Mouse (Mus musculus) neural tube, embryonic 14.5 days (tissue): ENCODE measurements around the gene Cfap43. TPM values are rescaled to one million over a fixed set of nuclear protein-coding genes. Genes with fewer than 3 reads are reported as not detected.

Experiments used
- ATAC-seq: fragments of 200-750 bp; cut with Nextera tagmentation; 2 replicates; pipeline ENCODE4 v1.8.0; 2017; ENCODE audit warnings: low read depth, mild to moderate bottlenecking, moderate TSS enrichment, moderate library complexity
- H3K27ac ChIP-seq: fragments of 300-500 bp; sonication (generic); 2 replicates; pipeline ENCODE4 v1.5.1; 2014; ENCODE audit warnings: low read depth, mild to moderate bottlenecking, control low read depth, low read length, moderate library complexity, mixed read lengths
- H3K27me3 ChIP-seq: fragments of 300-500 bp; sonication (generic); 2 replicates; pipeline ENCODE4 v1.6.1; 2014; ENCODE audit warnings: low read length; ENCODE audit not compliant: control insufficient read depth, insufficient read depth
- H3K36me3 ChIP-seq: fragments of 300-500 bp; sonication (generic); 2 replicates; pipeline ENCODE4 v1.6.1; 2014; ENCODE audit warnings: low read length, mixed read lengths; ENCODE audit not compliant: control insufficient read depth, insufficient read depth
- H3K4me1 ChIP-seq: fragments of 300-500 bp; sonication (generic); 2 replicates; pipeline ENCODE4 v1.6.1; 2014; ENCODE audit warnings: low read length; ENCODE audit not compliant: control insufficient read depth, insufficient read depth
- H3K4me2 ChIP-seq: fragments of 300-500 bp; sonication (generic); 2 replicates; pipeline ENCODE4 v1.6.1; 2014; ENCODE audit warnings: mild to moderate bottlenecking, low read depth, low read length, control low read depth
- H3K4me3 ChIP-seq: fragments of 300-500 bp; sonication (generic); 2 replicates; pipeline ENCODE4 v1.5.1; 2014; ENCODE audit warnings: low read depth, low read length, control low read depth, mixed read lengths
- H3K9ac ChIP-seq: fragments of 300-500 bp; sonication (generic); replicated peaks from 2 replicates; pipeline ENCODE4 v1.6.1; 2014; ENCODE audit warnings: low read depth, mild to moderate bottlenecking, control low read depth, low read length, mixed read lengths
- H3K9me3 ChIP-seq: fragments of 300-500 bp; sonication (generic); 2 replicates; pipeline ENCODE4 v1.6.1; 2016; ENCODE audit warnings: low read length; ENCODE audit not compliant: control insufficient read depth
- WGBS: fragments of 180-500 bp; shearing (Covaris S2); extraction: QIAGEN DNeasy Blood & Tissue Kit; methylation state at CpG from one replicate; pipeline ENCODE4 v1.1.7; 2014; 5-methylcytosine and 5-hydroxymethylcytosine counted together
- polyA plus RNA-seq: library from polyadenylated mRNA; unstranded; fragments of >200 nt; fragmentation: Nextera tagmentation; extraction: Ambion mirVana; gene quantifications from 2 replicates; pipeline ENCODE4 v1.2.1, GENCODE M21; 2014

Gene Cfap43
- polyA plus RNA-seq, 1 experiment from 2014 or later, result 1.7 TPM

DNA sequence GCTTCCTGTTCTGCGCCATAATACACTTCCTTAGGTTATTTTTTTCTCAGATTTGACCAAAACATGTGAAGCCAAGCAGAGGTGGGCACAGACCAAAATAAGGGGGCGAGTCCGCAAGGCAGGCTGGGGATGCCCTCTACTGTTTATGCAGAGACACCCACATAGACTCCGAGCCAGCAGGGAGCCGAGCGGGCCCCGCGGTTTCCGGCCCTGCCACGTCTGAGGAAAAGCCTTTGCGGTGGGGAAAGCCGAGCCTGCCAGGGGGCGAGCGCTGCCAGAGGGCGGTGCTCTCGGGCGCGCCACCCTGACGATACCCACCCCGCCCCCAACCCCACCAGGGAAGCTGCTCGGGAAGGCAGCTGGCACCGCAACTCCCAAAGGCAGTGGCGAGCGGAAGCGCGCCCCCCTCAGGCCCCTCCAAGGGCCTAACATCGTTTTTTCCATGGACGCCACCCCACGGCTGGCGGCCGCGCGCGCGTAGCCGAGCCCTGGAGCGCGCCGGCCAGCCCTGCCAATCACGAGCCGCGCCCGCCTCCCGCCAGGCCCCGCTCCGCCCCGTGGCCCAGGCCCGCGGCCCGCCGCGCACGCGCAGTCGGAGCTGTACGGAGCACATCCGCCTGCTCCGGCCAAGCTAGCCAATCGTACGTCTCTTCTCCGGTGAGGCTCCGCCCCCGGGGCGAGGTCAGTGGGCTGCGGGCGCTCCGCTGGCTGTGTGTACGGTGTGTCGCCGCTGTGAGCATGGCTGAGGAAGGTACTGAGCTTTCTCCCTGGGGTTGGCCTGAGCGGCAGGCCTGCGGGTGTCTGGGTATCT lies 187.8 kb downstream of the Cfap43 start, which contains the start of gene Sfr1:
Sfr1 (plus strand) TSS at position 612 of the 811 bp plus-strand sequence.
- Histone ChIP-seq H3K9ac (peak within 1 kb of the TSS; percentile 63), H3K4me3 (peak within 1 kb of the TSS; percentile 70), H3K9me3 (no peaks in the 10 kb centered on the region), H3K4me1 (0 out of 2 replicates have a peak, but pooled peaks cover 6% of the 10 kb centered on the region), H3K27ac (peak within 1 kb of the TSS; percentile 92), H3K4me2 (peak within 1 kb of the TSS; percentile 69), H3K27me3 (no peaks in the 10 kb centered on the region), H3K36me3 (peaks cover 30% of the 10 kb centered on the region)
- whole genome bisulfite sequencing, result under 1% methylated on average over 64 of the region's 72 CpGs
- ATAC-seq, result peak; percentile 95

DNA sequence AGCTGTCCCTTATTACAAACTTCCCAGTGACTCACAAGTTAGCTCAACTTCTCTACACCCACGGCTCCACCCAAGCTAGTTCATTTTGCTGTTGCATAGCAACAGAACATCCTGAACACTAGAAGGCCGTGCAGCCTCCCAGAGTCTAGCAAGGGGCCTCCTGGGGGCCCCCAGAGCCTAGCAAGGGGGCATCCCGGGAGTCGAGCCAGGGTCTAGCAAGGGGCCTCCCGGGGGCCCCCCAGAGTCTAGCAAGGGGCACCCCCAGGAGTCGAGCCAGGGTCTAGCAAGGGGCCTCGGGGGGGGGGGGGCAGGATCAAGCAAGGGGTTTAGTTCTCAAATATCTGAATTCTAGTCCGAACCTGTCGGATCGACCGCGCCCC lies 188.4 kb downstream of the Cfap43 start:
- Histone ChIP-seq H3K27me3 (no peaks in the 10 kb centered on the region), H3K27ac (peak overlapping the region; percentile 92), H3K9ac (peak overlapping the region; percentile 62), H3K4me3 (peak overlapping the region; percentile 70), H3K36me3 (peaks cover 24% of the 10 kb centered on the region), H3K4me2 (peak overlapping the region; percentile 69), H3K9me3 (no peaks in the 10 kb centered on the region), H3K4me1 (0 out of 2 replicates have a peak, but pooled peaks cover 6% of the 10 kb centered on the region)
- ATAC-seq, result peak; percentile 70
- WGBS, result under 1% methylated on average over 12 of the region's 12 CpGs

DNA sequence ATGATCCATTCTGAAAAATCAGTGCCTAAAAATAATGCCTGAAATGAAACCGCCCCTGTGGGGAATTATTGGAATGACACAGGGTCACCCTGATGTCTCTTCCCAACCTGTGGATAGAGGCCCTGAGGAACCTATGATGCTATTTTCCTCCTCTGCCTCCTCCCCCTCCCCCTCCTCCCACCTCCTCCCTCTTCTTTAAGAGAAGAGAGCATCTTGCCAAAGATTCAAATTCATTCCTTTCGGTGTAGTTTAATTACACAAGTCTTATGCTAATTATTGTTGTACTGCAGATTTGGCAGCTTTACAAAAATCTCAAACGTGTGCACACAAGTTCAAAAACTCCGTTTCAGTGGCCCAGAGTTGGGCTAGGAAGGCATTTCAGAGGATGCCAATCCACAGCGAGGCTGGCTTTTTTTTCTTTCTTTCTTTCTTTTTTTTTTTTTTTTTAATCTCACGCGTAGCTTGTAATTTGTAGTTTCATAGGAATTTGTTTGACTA lies 193.4 kb downstream of the Cfap43 start:
- H3K4me1 ChIP-seq, result no peaks in the 10 kb centered on the region
- no peak overlapping the region for H3K4me2 ChIP-seq

DNA sequence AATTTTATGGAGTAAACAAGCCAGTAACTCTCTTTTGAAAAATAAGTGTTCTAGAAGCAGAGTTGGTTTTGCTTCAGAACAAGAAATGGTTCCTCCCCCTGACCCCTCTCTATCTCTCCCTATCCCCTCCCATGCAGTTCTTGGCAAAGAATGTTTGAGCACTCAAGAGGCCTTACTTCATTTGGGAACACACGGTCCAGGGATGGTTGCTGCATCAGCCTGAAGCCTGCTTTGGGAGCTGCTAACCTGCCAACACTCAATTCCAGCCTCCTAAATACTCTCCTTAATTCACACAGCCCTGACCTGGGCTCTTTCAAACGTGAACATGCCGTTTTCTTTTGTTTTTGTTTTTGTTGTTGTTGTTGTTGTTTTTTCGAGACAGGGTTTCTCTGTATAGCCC lies 194.2 kb downstream of the Cfap43 start:
- H3K27me3 ChIP-seq, result no peaks in the 10 kb centered on the region
- H3K4me2 ChIP-seq, result no peak overlapping the region
- WGBS, result 77% methylated on average over 4 of the region's 4 CpGs
- H3K27ac ChIP-seq, result no peak overlapping the region
- H3K9ac ChIP-seq, result no peak overlapping the region
- H3K4me1 ChIP-seq, result no peaks in the 10 kb centered on the region
- H3K4me3 ChIP-seq, result no peak overlapping the region
- ATAC-seq, result no peak
- no peaks in the 10 kb centered on the region for H3K9me3 ChIP-seq
- no peaks in the 10 kb centered on the region for H3K36me3 ChIP-seq

More for the DNA sequence above, 193.4 kb downstream of the Cfap43 start:
- 70% methylated on average over 7 of the region's 7 CpGs for WGBS
- no peak overlapping the region for H3K9ac ChIP-seq
- no peak overlapping the region for H3K4me3 ChIP-seq
- H3K27ac ChIP-seq, result no peak overlapping the region
- no peaks in the 10 kb centered on the region for H3K36me3 ChIP-seq
- ATAC-seq, result no peak
- no peaks in the 10 kb centered on the region for H3K9me3 ChIP-seq
- no peaks in the 10 kb centered on the region for H3K27me3 ChIP-seq

DNA sequence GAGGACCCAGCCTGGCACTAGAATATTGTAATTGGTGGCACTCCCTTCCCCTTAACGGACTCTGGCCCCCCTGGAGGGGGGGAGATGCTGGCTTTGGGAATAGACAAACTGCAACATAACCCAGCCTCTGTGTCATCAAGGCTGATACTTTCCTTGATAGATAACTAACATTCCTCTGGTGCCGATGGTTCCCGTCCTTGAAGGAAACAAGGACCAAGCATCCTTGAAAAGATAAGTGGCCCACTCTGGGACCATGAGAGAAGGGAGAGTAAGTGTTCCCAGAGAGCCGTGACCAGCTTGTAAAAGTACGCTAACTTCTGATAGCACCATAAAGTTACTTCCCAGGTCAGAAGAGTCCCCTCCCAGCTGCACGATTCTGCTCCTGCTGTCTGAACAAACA lies 196.6 kb downstream of the Cfap43 start:
- no peak overlapping the region for H3K27ac ChIP-seq
- H3K27me3 ChIP-seq, result no peaks in the 10 kb centered on the region
- no peak for ATAC-seq
- H3K4me1 ChIP-seq, result no peaks in the 10 kb centered on the region
- no peak overlapping the region for H3K4me3 ChIP-seq
- no peak overlapping the region for H3K9ac ChIP-seq
- 52% methylated on average over 6 of the region's 6 CpGs for WGBS
- H3K36me3 ChIP-seq, result no peaks in the 10 kb centered on the region
- no peak overlapping the region for H3K4me2 ChIP-seq
- H3K9me3 ChIP-seq, result no peaks in the 10 kb centered on the region

DNA sequence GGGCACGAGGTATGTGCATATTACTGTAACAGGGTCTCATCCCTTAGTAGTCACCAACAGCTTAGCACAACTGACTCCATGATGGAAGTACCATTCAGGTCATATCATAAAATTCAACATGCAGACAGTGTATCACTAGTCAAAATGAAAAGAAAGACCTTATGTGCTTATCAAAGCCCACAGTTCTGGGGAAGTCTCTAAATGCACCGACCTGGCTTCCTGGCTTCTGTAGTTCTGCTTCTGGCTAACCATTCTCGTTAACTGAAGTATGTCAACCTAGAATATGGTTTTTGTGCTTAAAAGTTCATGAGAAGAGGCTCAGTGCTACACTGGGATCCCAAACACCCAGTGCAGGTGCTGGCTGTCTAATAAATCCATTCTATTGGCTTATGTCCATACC lies 199.9 kb downstream of the Cfap43 start:
- no peak overlapping the region for H3K27ac ChIP-seq
- WGBS, result 87% methylated on average over 3 of the region's 3 CpGs
- no peak overlapping the region for H3K4me2 ChIP-seq
- no peak for ATAC-seq
- H3K27me3 ChIP-seq, result no peaks in the 10 kb centered on the region
- H3K4me3 ChIP-seq, result no peak overlapping the region
- no peaks in the 10 kb centered on the region for H3K4me1 ChIP-seq
- no peaks in the 10 kb centered on the region for H3K9me3 ChIP-seq
- H3K36me3 ChIP-seq, result no peaks in the 10 kb centered on the region
- H3K9ac ChIP-seq, result no peak overlapping the region

DNA sequence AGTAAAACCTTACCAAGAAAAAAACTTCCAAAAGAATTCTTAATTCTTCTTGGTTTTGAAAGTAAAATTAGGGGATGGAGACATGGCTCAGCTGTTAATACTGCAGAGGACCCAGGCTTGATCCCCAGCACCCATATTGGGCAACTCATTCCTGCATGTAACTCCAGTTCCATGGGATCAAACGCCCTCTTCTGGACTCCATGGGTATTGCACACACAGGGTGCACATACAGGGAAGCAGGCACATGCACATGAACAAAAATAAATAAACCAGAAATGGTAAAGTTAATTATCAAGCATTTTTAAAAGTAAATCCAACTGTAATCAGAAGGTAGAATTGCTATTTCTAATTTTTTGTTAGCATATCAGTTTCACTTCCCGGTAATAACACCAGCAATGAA lies 202.9 kb downstream of the Cfap43 start:
- Histone ChIP-seq H3K4me3 (no peak overlapping the region), H3K4me2 (no peak overlapping the region), H3K9ac (no peak overlapping the region), H3K27ac (no peak overlapping the region), H3K4me1 (no peaks in the 10 kb centered on the region), H3K9me3 (no peaks in the 10 kb centered on the region), H3K27me3 (no peaks in the 10 kb centered on the region), H3K36me3 (no peaks in the 10 kb centered on the region)
- ATAC-seq, result no peak
- WGBS, result 66% methylated on average over 2 of the region's 2 CpGs

DNA sequence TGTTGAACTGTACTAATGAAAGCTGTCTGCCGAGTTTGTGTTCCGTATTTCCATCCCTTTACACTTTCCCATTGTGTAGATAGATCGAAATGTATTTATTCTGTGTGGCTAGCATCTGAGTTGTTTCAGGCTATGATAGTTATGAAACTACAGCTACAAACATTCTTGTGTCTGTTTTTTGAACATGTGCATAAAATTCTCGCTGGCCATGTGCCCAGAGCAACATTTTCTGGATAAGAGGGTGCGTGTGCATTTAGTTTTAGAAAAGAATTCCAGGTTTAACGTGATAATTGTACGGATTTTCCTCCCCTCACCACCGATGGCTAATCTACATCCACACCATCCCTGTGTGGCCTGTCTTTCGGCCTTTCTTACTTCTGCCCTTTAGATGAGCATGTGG lies 205.6 kb downstream of the Cfap43 start:
- WGBS, result 89% methylated on average over 9 of the region's 9 CpGs

DNA sequence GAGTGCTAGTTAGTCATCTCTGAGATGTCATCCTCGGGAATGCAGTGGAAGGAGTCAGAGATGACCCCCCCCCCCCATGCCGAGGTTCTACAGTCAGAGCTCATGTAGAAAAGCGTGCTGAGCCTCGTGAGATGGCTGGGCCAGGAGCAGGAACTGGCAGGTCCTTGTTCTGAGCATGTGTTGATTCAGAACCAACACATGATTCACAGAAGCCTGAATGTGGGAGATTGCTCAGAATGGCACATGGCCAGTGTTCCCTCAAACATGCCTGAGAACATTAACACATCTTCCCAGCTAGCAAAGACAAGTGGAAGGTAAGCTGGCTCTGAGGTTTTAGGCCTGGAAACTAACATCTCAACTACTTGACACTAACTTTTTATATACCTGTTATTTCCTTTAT lies 208.7 kb downstream of the Cfap43 start:
- H3K36me3 ChIP-seq, result no peaks in the 10 kb centered on the region
- no peaks in the 10 kb centered on the region for H3K4me1 ChIP-seq
- H3K9me3 ChIP-seq, result no peaks in the 10 kb centered on the region
- H3K9ac ChIP-seq, result no peak overlapping the region
- H3K27me3 ChIP-seq, result no peaks in the 10 kb centered on the region
- no peak overlapping the region for H3K4me2 ChIP-seq
- H3K4me3 ChIP-seq, result no peak overlapping the region
- no peak overlapping the region for H3K27ac ChIP-seq
- no peak for ATAC-seq
- WGBS, result 87% methylated on average over 4 of the region's 4 CpGs

More for the DNA sequence above, 205.6 kb downstream of the Cfap43 start:
- H3K27ac ChIP-seq, result no peak overlapping the region
- H3K9ac ChIP-seq, result no peak overlapping the region
- H3K36me3 ChIP-seq, result no peaks in the 10 kb centered on the region
- no peak for ATAC-seq
- no peaks in the 10 kb centered on the region for H3K9me3 ChIP-seq
- no peak overlapping the region for H3K4me3 ChIP-seq
- no peaks in the 10 kb centered on the region for H3K4me1 ChIP-seq
- no peaks in the 10 kb centered on the region for H3K27me3 ChIP-seq
- no peak overlapping the region for H3K4me2 ChIP-seq
